Mouse (Mus musculus): ENCODE data around the gene Zfp651. TPM values are rescaled to one million over a fixed set of nuclear protein-coding genes. Genes with fewer than 3 reads are reported as not detected.

The Zfp651 gene
- total and polyA plus RNA-seq, 3 experiments: 0.05 to 0.08 TPM; not detected in 1

DNA sequence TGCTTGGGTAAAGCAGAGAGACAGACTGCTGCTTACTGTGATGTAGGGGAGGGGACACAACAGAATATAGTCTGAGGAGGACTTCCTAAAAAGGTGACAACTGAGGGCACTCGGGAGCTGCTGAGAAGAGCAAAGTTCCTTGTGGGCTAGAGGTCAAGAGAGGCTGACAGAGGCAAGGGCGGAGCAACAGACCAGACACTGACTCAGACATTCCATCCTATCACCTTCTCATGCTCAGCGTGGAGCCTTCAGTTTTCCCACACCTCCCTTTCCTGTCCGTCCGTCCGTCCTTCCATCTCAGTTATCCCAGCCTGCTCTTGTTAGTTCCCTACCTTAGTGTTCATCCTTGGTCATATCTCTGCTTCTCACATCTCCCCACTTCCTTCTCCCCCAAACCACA lies 56.1 kb downstream of the Zfp651 start:
- Histone ChIP-seq H3K36me3 (replicated peaks) (no peaks in the 10 kb centered on the region), H3K27me3 (ENCODE audit: insufficient read depth, low read length) (peaks cover 19% of the 10 kb centered on the region), H3K9me3 (replicated peaks) (no peaks in the 10 kb centered on the region), H3K4me1 (ENCODE audit: insufficient read depth, low read depth, low read length) (no peaks in the 10 kb centered on the region), H3K4me3 (ENCODE audit: low read depth, low read length) (no peak overlapping the region)
- ATAC-seq (ENCODE audit: extremely low read depth, insufficient number of reproducible peaks, low FRiP score, poor library complexity, severe bottlenecking): no peak
- TF ChIP-seq CTCF (IDR thresholded peaks at IDR 0.05; ENCODE audit: low read depth, low read length) (no peak), GATA2 (IDR thresholded peaks at IDR 0.05; ENCODE audit: borderline replicate concordance, low read depth, low read length) (no peak), TAL1 (conservative IDR thresholded peaks at IDR 0.05; ENCODE audit: low read depth, low read length) (no peak), GATA1 (IDR thresholded peaks at IDR 0.05; ENCODE audit: borderline replicate concordance, low read length) (no peak), POLR2AphosphoS5 (IDR thresholded peaks at IDR 0.05; ENCODE audit: insufficient replicate concordance, low read depth, low read length) (no peak)
- DNase-seq (ENCODE audit: low spot score): no peak

DNA sequence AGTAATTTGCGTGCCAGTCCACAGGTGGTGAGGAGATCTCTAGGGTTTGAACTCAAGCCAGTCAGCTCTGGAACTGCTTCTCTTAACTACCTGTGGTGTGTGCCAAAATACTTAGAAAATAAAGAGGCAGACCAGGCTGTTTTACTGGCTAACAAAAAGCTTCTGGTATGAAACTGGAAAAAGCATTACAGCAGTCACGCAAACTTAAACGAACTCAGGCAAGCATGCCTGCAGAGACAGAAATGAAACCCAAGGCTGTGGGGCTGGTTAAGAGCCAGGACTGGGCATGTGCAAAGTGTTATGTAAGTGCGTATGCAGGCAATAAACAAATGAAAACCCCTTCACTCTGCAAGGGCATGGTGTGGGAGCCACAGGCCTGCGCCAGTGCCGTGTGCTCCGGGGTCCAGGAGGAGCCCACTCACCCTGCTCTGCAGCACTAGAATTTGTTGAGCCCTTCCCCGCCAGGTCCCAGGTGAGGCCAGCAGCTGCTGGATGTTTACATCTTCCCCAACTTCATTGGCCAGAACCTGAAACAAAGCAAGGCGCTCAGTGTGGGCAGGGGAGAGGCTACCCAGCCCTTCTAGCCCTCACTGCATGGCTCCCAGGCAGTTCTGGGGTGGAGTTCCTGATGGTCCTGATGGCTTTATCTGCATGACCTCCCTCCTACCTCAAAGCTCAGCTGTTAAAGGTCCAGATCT lies 60.1 kb downstream of the Zfp651 start:
- ATAC-seq (ENCODE audit: extremely low read depth, insufficient number of reproducible peaks, low FRiP score, poor library complexity, severe bottlenecking) (no peak), DNase-seq (ENCODE audit: low spot score) (no peak)
- TF ChIP-seq GATA1 (IDR thresholded peaks at IDR 0.05; ENCODE audit: borderline replicate concordance, low read length) (no peak), TAL1 (conservative IDR thresholded peaks at IDR 0.05; ENCODE audit: low read depth, low read length) (no peak), GATA2 (IDR thresholded peaks at IDR 0.05; ENCODE audit: borderline replicate concordance, low read depth, low read length) (no peak), POLR2AphosphoS5 (IDR thresholded peaks at IDR 0.05; ENCODE audit: insufficient replicate concordance, low read depth, low read length) (no peak), CTCF (IDR thresholded peaks at IDR 0.05; ENCODE audit: low read depth, low read length) (no peak)
- Histone ChIP-seq H3K9me3 (replicated peaks) (no peaks in the 10 kb centered on the region), H3K4me3 (ENCODE audit: low read depth, low read length) (no peak overlapping the region), H3K4me1 (ENCODE audit: insufficient read depth, low read depth, low read length) (no peaks in the 10 kb centered on the region), H3K27me3 (ENCODE audit: insufficient read depth, low read length) (peaks cover 23% of the 10 kb centered on the region), H3K36me3 (replicated peaks) (no peaks in the 10 kb centered on the region)

DNA sequence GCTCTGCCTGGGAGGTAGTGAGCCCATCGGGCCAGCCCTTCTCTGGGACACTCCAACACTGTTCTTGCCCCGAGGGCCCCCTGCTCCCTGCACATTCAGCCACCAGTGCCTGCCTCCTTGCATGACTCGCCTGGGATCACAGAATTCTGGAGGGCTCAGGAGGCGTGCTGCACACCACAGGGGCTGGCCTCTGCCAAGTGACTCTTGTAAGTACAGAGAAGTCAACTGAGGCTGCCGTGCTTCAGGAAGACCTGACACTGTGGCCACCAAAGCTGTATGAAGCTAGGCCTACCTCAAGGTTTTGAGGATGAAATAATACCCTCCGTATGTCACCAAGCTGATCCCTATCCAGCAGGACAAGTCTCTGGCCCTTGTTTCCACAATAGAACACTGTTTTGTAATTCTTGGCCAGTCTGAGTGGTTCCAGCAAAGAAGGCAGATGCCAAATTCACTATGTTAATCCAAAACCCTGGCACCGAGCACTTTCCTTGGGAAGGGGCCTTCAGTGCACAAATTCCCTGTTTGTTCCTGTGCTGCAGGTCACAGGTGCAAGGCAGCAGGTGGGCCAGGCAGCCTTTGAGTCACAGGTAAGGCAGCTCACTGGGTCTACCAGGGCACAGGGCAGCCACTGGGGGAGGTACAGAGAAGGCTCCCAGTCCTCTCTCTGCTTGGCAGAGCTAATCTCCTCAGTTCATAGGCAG lies 60.8 kb downstream of the Zfp651 start:
- peaks cover 23% of the 10 kb centered on the region for H3K27me3 ChIP-seq (ENCODE audit: insufficient read depth, low read length)
- H3K36me3 ChIP-seq (replicated peaks): no peaks in the 10 kb centered on the region
- no peak for TF ChIP-seq TAL1 (conservative IDR thresholded peaks at IDR 0.05; ENCODE audit: low read depth, low read length)
- TF ChIP-seq POLR2AphosphoS5 (IDR thresholded peaks at IDR 0.05; ENCODE audit: insufficient replicate concordance, low read depth, low read length): no peak
- no peak for TF ChIP-seq GATA2 (IDR thresholded peaks at IDR 0.05; ENCODE audit: borderline replicate concordance, low read depth, low read length)
- TF ChIP-seq GATA1 (IDR thresholded peaks at IDR 0.05; ENCODE audit: borderline replicate concordance, low read length): no peak
- DNase-seq (ENCODE audit: low spot score) (no peak), ATAC-seq (ENCODE audit: extremely low read depth, insufficient number of reproducible peaks, low FRiP score, poor library complexity, severe bottlenecking) (no peak)
- no peaks in the 10 kb centered on the region for H3K4me1 ChIP-seq (ENCODE audit: insufficient read depth, low read depth, low read length)
- no peak overlapping the region for H3K4me3 ChIP-seq (ENCODE audit: low read depth, low read length)
- no peaks in the 10 kb centered on the region for H3K9me3 ChIP-seq (replicated peaks)

DNA sequence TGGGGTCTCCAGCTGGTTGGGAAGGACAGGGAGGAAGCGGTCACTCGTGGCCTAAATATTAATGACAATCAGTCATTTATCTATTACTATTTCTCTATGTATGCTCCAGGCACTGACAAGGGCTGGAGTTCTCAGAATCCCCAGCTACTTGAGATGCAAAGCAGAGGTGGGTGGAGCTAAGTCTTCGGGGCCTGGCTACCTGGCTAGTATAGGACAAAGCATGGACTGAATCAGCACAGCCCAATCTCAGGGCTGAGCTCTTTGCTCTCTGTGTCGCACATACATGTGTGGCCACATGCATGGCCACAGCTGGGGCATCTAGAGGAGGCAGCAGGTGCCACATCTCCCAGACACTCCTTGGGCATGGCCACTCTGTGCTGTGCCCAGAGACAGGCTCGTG lies 61.6 kb downstream of the Zfp651 start:
- H3K36me3 ChIP-seq (replicated peaks): no peaks in the 10 kb centered on the region
- TF ChIP-seq GATA2 (IDR thresholded peaks at IDR 0.05; ENCODE audit: borderline replicate concordance, low read depth, low read length) (no peak), CTCF (IDR thresholded peaks at IDR 0.05; ENCODE audit: low read depth, low read length) (no peak), TAL1 (conservative IDR thresholded peaks at IDR 0.05; ENCODE audit: low read depth, low read length) (no peak), POLR2AphosphoS5 (IDR thresholded peaks at IDR 0.05; ENCODE audit: insufficient replicate concordance, low read depth, low read length) (no peak), GATA1 (IDR thresholded peaks at IDR 0.05; ENCODE audit: borderline replicate concordance, low read length) (no peak)
- H3K4me3 ChIP-seq (ENCODE audit: low read depth, low read length): no peak overlapping the region
- no peak for DNase-seq (ENCODE audit: low spot score)
- no peak for ATAC-seq (ENCODE audit: extremely low read depth, insufficient number of reproducible peaks, low FRiP score, poor library complexity, severe bottlenecking)
- H3K27me3 ChIP-seq (ENCODE audit: insufficient read depth, low read length): peaks cover 17% of the 10 kb centered on the region
- no peaks in the 10 kb centered on the region for H3K9me3 ChIP-seq (replicated peaks)
- no peaks in the 10 kb centered on the region for H3K4me1 ChIP-seq (ENCODE audit: insufficient read depth, low read depth, low read length)

Other genes starting within 250 kb of the Zfp651 start
- not detected in 2 replicates for gene Lyzl4, start 117.2 kb upstream of the Zfp651 start, total RNA-seq (2014; fragmentation: Nextera tagmentation)
- not detected in 2 replicates for gene Lyzl4, start 117.2 kb upstream of the Zfp651 start, total RNA-seq (2017)
- gene Lyzl4, start 117.2 kb upstream of the Zfp651 start, polyA plus RNA-seq (2012): not detected in 2 replicates
- gene Vipr1, start 116.6 kb upstream of the Zfp651 start, total RNA-seq (2014; fragmentation: Nextera tagmentation): not detected in 2 replicates
- under 0.01 and 0.52 TPM in 2 replicates for gene Vipr1, start 116.6 kb upstream of the Zfp651 start, total RNA-seq (2017)
- not detected in 2 replicates for gene Vipr1, start 116.6 kb upstream of the Zfp651 start, polyA plus RNA-seq (2012)
- gene Sec22c, start 53.8 kb upstream of the Zfp651 start, total RNA-seq (2014; fragmentation: Nextera tagmentation): 4.1 and 4.7 TPM in 2 replicates
- gene Sec22c, start 53.8 kb upstream of the Zfp651 start, total RNA-seq (2017): 3.0 and 3.6 TPM in 2 replicates
- 3.3 and 4.8 TPM in 2 replicates for gene Sec22c, start 53.8 kb upstream of the Zfp651 start, polyA plus RNA-seq (2012)
- 12.9 and 19.0 TPM in 2 replicates for gene Ss18l2, start 49.0 kb upstream of the Zfp651 start, total RNA-seq (2014; fragmentation: Nextera tagmentation)
- gene Ss18l2, start 49.0 kb upstream of the Zfp651 start, total RNA-seq (2017): 39.7 and 52.8 TPM in 2 replicates
- gene Ss18l2, start 49.0 kb upstream of the Zfp651 start, polyA plus RNA-seq (2012): 7.1 and 9.7 TPM in 2 replicates
- 267 and 339 TPM in 2 replicates for gene Nktr, start 40.2 kb upstream of the Zfp651 start, total RNA-seq (2014; fragmentation: Nextera tagmentation)
- gene Nktr, start 40.2 kb upstream of the Zfp651 start, total RNA-seq (2017): 109 and 135 TPM in 2 replicates
- gene Nktr, start 40.2 kb upstream of the Zfp651 start, polyA plus RNA-seq (2012): 22.6 and 33.2 TPM in 2 replicates
- gene Klhl40, start 18.3 kb downstream of the Zfp651 start, total RNA-seq (2014; fragmentation: Nextera tagmentation): not detected in 2 replicates
- gene Klhl40, start 18.3 kb downstream of the Zfp651 start, total RNA-seq (2017): not detected in 2 replicates
- gene Klhl40, start 18.3 kb downstream of the Zfp651 start, polyA plus RNA-seq (2012): not detected in 2 replicates
- not detected in 2 replicates for gene Hhatl, start 33.2 kb downstream of the Zfp651 start, total RNA-seq (2014; fragmentation: Nextera tagmentation)
- gene Hhatl, start 33.2 kb downstream of the Zfp651 start, total RNA-seq (2017): not detected in 2 replicates
- not detected in 2 replicates for gene Hhatl, start 33.2 kb downstream of the Zfp651 start, polyA plus RNA-seq (2012)
- not detected in 2 replicates for gene Ccdc13, start 80.1 kb downstream of the Zfp651 start, total RNA-seq (2014; fragmentation: Nextera tagmentation)
- 0.33 TPM in 1 of 2 replicates, not detected in the other for gene Ccdc13, start 80.1 kb downstream of the Zfp651 start, total RNA-seq (2017)
- gene Ccdc13, start 80.1 kb downstream of the Zfp651 start, polyA plus RNA-seq (2012): 0.09 TPM in 1 of 2 replicates, not detected in the other
- gene Higd1a, start 99.0 kb downstream of the Zfp651 start, total RNA-seq (2014; fragmentation: Nextera tagmentation): 45.8 and 54.5 TPM in 2 replicates
- 114 and 136 TPM in 2 replicates for gene Higd1a, start 99.0 kb downstream of the Zfp651 start, total RNA-seq (2017)
- gene Higd1a, start 99.0 kb downstream of the Zfp651 start, polyA plus RNA-seq (2012): 71.6 and 73.3 TPM in 2 replicates
- gene Ackr2, start 139.0 kb downstream of the Zfp651 start, total RNA-seq (2014; fragmentation: Nextera tagmentation): not detected in 2 replicates
- gene Ackr2, start 139.0 kb downstream of the Zfp651 start, total RNA-seq (2017): 0.11 and 0.12 TPM in 2 replicates
- not detected in 2 replicates for gene Ackr2, start 139.0 kb downstream of the Zfp651 start, polyA plus RNA-seq (2012)
- not detected in 2 replicates for gene Cyp8b1, start 157.0 kb downstream of the Zfp651 start, total RNA-seq (2014; fragmentation: Nextera tagmentation)
- gene Cyp8b1, start 157.0 kb downstream of the Zfp651 start, total RNA-seq (2017): 0.12 TPM in 1 of 2 replicates, not detected in the other
- gene Cyp8b1, start 157.0 kb downstream of the Zfp651 start, polyA plus RNA-seq (2012): not detected in 2 replicates
- not detected in 2 replicates for gene Fam198a, start 191.7 kb downstream of the Zfp651 start, total RNA-seq (2014; fragmentation: Nextera tagmentation)
- gene Fam198a, start 191.7 kb downstream of the Zfp651 start, total RNA-seq (2017): 0.17 TPM in 1 of 2 replicates, not detected in the other
- gene Fam198a, start 191.7 kb downstream of the Zfp651 start, polyA plus RNA-seq (2012): not detected in 2 replicates
- gene Pomgnt2, start 237.8 kb downstream of the Zfp651 start, total RNA-seq (2014; fragmentation: Nextera tagmentation): not detected in 2 replicates
- gene Pomgnt2, start 237.8 kb downstream of the Zfp651 start, total RNA-seq (2017): 0.22 TPM in 1 of 2 replicates, not detected in the other
- not detected in 2 replicates for gene Pomgnt2, start 237.8 kb downstream of the Zfp651 start, polyA plus RNA-seq (2012)

Data from G1E (cell line).